Mouse (Mus musculus): ENCODE data around the gene Mthfd1l. TPM values are rescaled to one million over a fixed set of nuclear protein-coding genes. Genes with fewer than 3 reads are reported as not detected.

Gene Mthfd1l
- total RNA-seq, 2 experiments from 2014 or later = 8.4 to 9.2 TPM

GRCm38 (mm10) chr10:4145080-4145807 is 172.3 kb downstream of the Mthfd1l start:
- DNase-seq (ENCODE audit: extremely low spot score in 1 of 2, low spot score in 1 of 2) = no peak

- no peak for DNase-seq (ENCODE audit: extremely low spot score in 1 of 2, low spot score in 1 of 2)
These were observed 174.0 kb downstream of the Mthfd1l start for GRCm38 (mm10) chr10:4146947-4147346.

GRCm38 (mm10) chr10:4151159-4151558 is 178.2 kb downstream of the Mthfd1l start:
- no peak for DNase-seq (ENCODE audit: extremely low spot score in 1 of 2, low spot score in 1 of 2)

GRCm38 (mm10) chr10:4151862-4152776 is 179.2 kb downstream of the Mthfd1l start:
- DNase-seq (ENCODE audit: extremely low spot score in 1 of 2, low spot score in 1 of 2) = no peak

- DNase-seq (ENCODE audit: extremely low spot score in 1 of 2, low spot score in 1 of 2) = no peak
These were observed 180.1 kb downstream of the Mthfd1l start for GRCm38 (mm10) chr10:4153031-4153430.

GRCm38 (mm10) chr10:4154035-4154434 is 181.1 kb downstream of the Mthfd1l start:
- DNase-seq (ENCODE audit: extremely low spot score in 1 of 2, low spot score in 1 of 2) = no peak

GRCm38 (mm10) chr10:4155521-4155920 is 182.6 kb downstream of the Mthfd1l start:
- DNase-seq (ENCODE audit: extremely low spot score in 1 of 2, low spot score in 1 of 2) = no peak

- DNase-seq (ENCODE audit: extremely low spot score in 1 of 2, low spot score in 1 of 2) = no peak
These were observed 185.6 kb downstream of the Mthfd1l start for GRCm38 (mm10) chr10:4158533-4158932.

- no peak for DNase-seq (ENCODE audit: extremely low spot score in 1 of 2, low spot score in 1 of 2)
These were observed 186.7 kb downstream of the Mthfd1l start for GRCm38 (mm10) chr10:4159541-4160090.

- DNase-seq (ENCODE audit: extremely low spot score in 1 of 2, low spot score in 1 of 2) = no peak
These were observed 187.4 kb downstream of the Mthfd1l start for GRCm38 (mm10) chr10:4160242-4160785.

- no peak for DNase-seq (ENCODE audit: extremely low spot score in 1 of 2, low spot score in 1 of 2)
These were observed 189.1 kb downstream of the Mthfd1l start for GRCm38 (mm10) chr10:4162049-4162448.

GRCm38 (mm10) chr10:4162976-4163375 is 190.1 kb downstream of the Mthfd1l start:
- DNase-seq (ENCODE audit: extremely low spot score in 1 of 2, low spot score in 1 of 2) = no peak

GRCm38 (mm10) chr10:4164681-4165080 is 191.8 kb downstream of the Mthfd1l start:
- no peak for DNase-seq (ENCODE audit: extremely low spot score in 1 of 2, low spot score in 1 of 2)

- no peak for DNase-seq (ENCODE audit: extremely low spot score in 1 of 2, low spot score in 1 of 2)
These were observed 195.4 kb downstream of the Mthfd1l start for GRCm38 (mm10) chr10:4168222-4168798.

GRCm38 (mm10) chr10:4174229-4174628 is 201.3 kb downstream of the Mthfd1l start:
- no peak for DNase-seq (ENCODE audit: extremely low spot score in 1 of 2, low spot score in 1 of 2)

- DNase-seq (ENCODE audit: extremely low spot score in 1 of 2, low spot score in 1 of 2) = no peak
These were observed 201.8 kb downstream of the Mthfd1l start for GRCm38 (mm10) chr10:4174717-4175116.

GRCm38 (mm10) chr10:4177285-4177684 is 204.4 kb downstream of the Mthfd1l start:
- DNase-seq (ENCODE audit: extremely low spot score in 1 of 2, low spot score in 1 of 2) = no peak

GRCm38 (mm10) chr10:4179049-4179790 is 206.3 kb downstream of the Mthfd1l start:
- DNase-seq (ENCODE audit: extremely low spot score in 1 of 2, low spot score in 1 of 2) = no peak

- DNase-seq (ENCODE audit: extremely low spot score in 1 of 2, low spot score in 1 of 2) = no peak
These were observed 209.0 kb downstream of the Mthfd1l start for GRCm38 (mm10) chr10:4181953-4182352.

GRCm38 (mm10) chr10:4182406-4182805 is 209.5 kb downstream of the Mthfd1l start:
- DNase-seq (ENCODE audit: extremely low spot score in 1 of 2, low spot score in 1 of 2) = no peak

Data from layer of hippocampus, postnatal 25 days (tissue).